Mouse (Mus musculus): Measurements from ENCODE around the gene Tap2. TPM values are rescaled to one million over a fixed set of nuclear protein-coding genes. Genes with fewer than 3 reads are reported as not detected.

Gene Tap2
- polyA plus RNA-seq, 1 experiment from 2014 or later: 1.6 TPM

- DNase-seq: peak; percentile 78
- Histone ChIP-seq H3K27me3 (ENCODE audit: control insufficient read depth, insufficient read depth, low read length) (no peaks in the 10 kb centered on the region; the same call in 1 of the 2 replicates), H3K36me3 (ENCODE audit: control insufficient read depth, insufficient read depth, low read length) (no peaks in the 10 kb centered on the region), H3K27ac (replicated peaks; ENCODE audit: low read depth, low read length) (no peak within 1 kb of the TSS), H3K9me3 (ENCODE audit: control insufficient read depth, low read length) (no peaks in the 10 kb centered on the region), H3K4me3 (replicated peaks; ENCODE audit: low read depth, low read length) (no peak within 1 kb of the TSS), H3K4me1 (ENCODE audit: control insufficient read depth, insufficient read depth, low read length) (no peaks in the 10 kb centered on the region), H3K9ac (replicated peaks; ENCODE audit: low read length) (no peak within 1 kb of the TSS), H3K4me2 (ENCODE audit: low read length) (no peak within 1 kb of the TSS)
- ATAC-seq (ENCODE audit: low FRiP score, low TSS enrichment): no peak
- 68% methylated on average over 11 of the region's 11 CpGs for WGBS
These were observed 54.5 kb downstream of the Tap2 start, which contains the start of gene H2-Ab1 for GRCm38 (mm10) chr17:34257594-34258375. Gene H2-Ab1 (plus strand): TSS chr17:34257689.

GRCm38 (mm10) chr17:34260551-34260950, 57.2 kb downstream of the Tap2 start:
- WGBS: 86% methylated on average over 5 of the region's 5 CpGs
- Histone ChIP-seq H3K4me3 (replicated peaks; ENCODE audit: low read depth, low read length) (no peak overlapping the region), H3K27ac (replicated peaks; ENCODE audit: low read depth, low read length) (no peak overlapping the region), H3K36me3 (ENCODE audit: control insufficient read depth, insufficient read depth, low read length) (no peaks in the 10 kb centered on the region), H3K9ac (replicated peaks; ENCODE audit: low read length) (no peak overlapping the region), H3K27me3 (ENCODE audit: control insufficient read depth, insufficient read depth, low read length) (peaks cover 22% of the 10 kb centered on the region), H3K9me3 (ENCODE audit: control insufficient read depth, low read length) (no peaks in the 10 kb centered on the region), H3K4me1 (ENCODE audit: control insufficient read depth, insufficient read depth, low read length) (peaks cover 8% of the 10 kb centered on the region; the same call in 1 of the 2 replicates), H3K4me2 (ENCODE audit: low read length) (no peak overlapping the region)
- ATAC-seq (ENCODE audit: low FRiP score, low TSS enrichment) (no peak), DNase-seq (no peak)

GRCm38 (mm10) chr17:34261502-34261901, 58.2 kb downstream of the Tap2 start:
- ATAC-seq (ENCODE audit: low FRiP score, low TSS enrichment) (peak; percentile 57; the same call in 1 of the 2 replicates), DNase-seq (peak; percentile 93)
- Histone ChIP-seq H3K4me3 (replicated peaks; ENCODE audit: low read depth, low read length) (no peak overlapping the region), H3K9ac (replicated peaks; ENCODE audit: low read length) (no peak overlapping the region), H3K4me1 (ENCODE audit: control insufficient read depth, insufficient read depth, low read length) (peaks cover 8% of the 10 kb centered on the region; the same call in 1 of the 2 replicates), H3K4me2 (ENCODE audit: low read length) (no peak overlapping the region), H3K27ac (replicated peaks; ENCODE audit: low read depth, low read length) (no peak overlapping the region), H3K27me3 (ENCODE audit: control insufficient read depth, insufficient read depth, low read length) (peaks cover 22% of the 10 kb centered on the region), H3K9me3 (ENCODE audit: control insufficient read depth, low read length) (no peaks in the 10 kb centered on the region), H3K36me3 (ENCODE audit: control insufficient read depth, insufficient read depth, low read length) (no peaks in the 10 kb centered on the region)
- WGBS: 24% methylated on average over 4 of the region's 4 CpGs

GRCm38 (mm10) chr17:34263068-34263467, 59.7 kb downstream of the Tap2 start:
- Histone ChIP-seq H3K27ac (replicated peaks; ENCODE audit: low read depth, low read length) (no peak overlapping the region), H3K4me2 (ENCODE audit: low read length) (peak overlapping the region; percentile 96), H3K9ac (replicated peaks; ENCODE audit: low read length) (0 out of 2 replicates have a peak overlapping the region, but pooled peaks have one; percentile 26), H3K9me3 (ENCODE audit: control insufficient read depth, low read length) (no peaks in the 10 kb centered on the region), H3K36me3 (ENCODE audit: control insufficient read depth, insufficient read depth, low read length) (no peaks in the 10 kb centered on the region), H3K4me1 (ENCODE audit: control insufficient read depth, insufficient read depth, low read length) (peaks cover 8% of the 10 kb centered on the region; the same call in 1 of the 2 replicates), H3K27me3 (ENCODE audit: control insufficient read depth, insufficient read depth, low read length) (peaks cover 22% of the 10 kb centered on the region), H3K4me3 (replicated peaks; ENCODE audit: low read depth, low read length) (peak overlapping the region; percentile 50)
- under 1% methylated on average over 8 of the region's 8 CpGs for WGBS
- ATAC-seq (ENCODE audit: low FRiP score, low TSS enrichment) (peak; percentile 78), DNase-seq (peak; percentile 92)

GRCm38 (mm10) chr17:34263811-34264371, 60.6 kb downstream of the Tap2 start:
- Histone ChIP-seq H3K27ac (replicated peaks; ENCODE audit: low read depth, low read length) (no peak overlapping the region), H3K4me1 (ENCODE audit: control insufficient read depth, insufficient read depth, low read length) (peaks cover 8% of the 10 kb centered on the region; the same call in 1 of the 2 replicates), H3K36me3 (ENCODE audit: control insufficient read depth, insufficient read depth, low read length) (no peaks in the 10 kb centered on the region), H3K4me2 (ENCODE audit: low read length) (peak overlapping the region; percentile 96), H3K27me3 (ENCODE audit: control insufficient read depth, insufficient read depth, low read length) (peaks cover 22% of the 10 kb centered on the region), H3K9ac (replicated peaks; ENCODE audit: low read length) (0 out of 2 replicates have a peak overlapping the region, but pooled peaks have one; percentile 26), H3K9me3 (ENCODE audit: control insufficient read depth, low read length) (no peaks in the 10 kb centered on the region), H3K4me3 (replicated peaks; ENCODE audit: low read depth, low read length) (peak overlapping the region; percentile 50)
- DNase-seq (peak; percentile 51), ATAC-seq (ENCODE audit: low FRiP score, low TSS enrichment) (no peak)
- WGBS: 4% methylated on average over 14 of the region's 14 CpGs

GRCm38 (mm10) chr17:34264452-34265351, 61.4 kb downstream of the Tap2 start:
- Histone ChIP-seq H3K36me3 (ENCODE audit: control insufficient read depth, insufficient read depth, low read length) (no peaks in the 10 kb centered on the region), H3K4me2 (ENCODE audit: low read length) (peak overlapping the region; percentile 96), H3K4me1 (ENCODE audit: control insufficient read depth, insufficient read depth, low read length) (peaks cover 8% of the 10 kb centered on the region; the same call in 1 of the 2 replicates), H3K9ac (replicated peaks; ENCODE audit: low read length) (peak overlapping the region; percentile 54), H3K27me3 (ENCODE audit: control insufficient read depth, insufficient read depth, low read length) (peaks cover 22% of the 10 kb centered on the region), H3K4me3 (replicated peaks; ENCODE audit: low read depth, low read length) (peak overlapping the region; percentile 50), H3K9me3 (ENCODE audit: control insufficient read depth, low read length) (no peaks in the 10 kb centered on the region), H3K27ac (replicated peaks; ENCODE audit: low read depth, low read length) (no peak overlapping the region)
- DNase-seq (peak; percentile 59), ATAC-seq (ENCODE audit: low FRiP score, low TSS enrichment) (peak; percentile 28; the same call in 1 of the 2 replicates)
- WGBS: under 1% methylated on average over 92 of the region's 93 CpGs

Other genes starting within 250 kb of the Tap2 start
- 50.6 and 63.2 TPM in 2 replicates for gene Vps52, start 247.7 kb upstream of the Tap2 start, polyA plus RNA-seq (2014; fragmentation: Nextera tagmentation; extraction: Ambion mirVana)
- gene Rps18, start 247.5 kb upstream of the Tap2 start, polyA plus RNA-seq (2014; fragmentation: Nextera tagmentation; extraction: Ambion mirVana): 872 and 980 TPM in 2 replicates
- 10.5 and 15.5 TPM in 2 replicates for gene H2-K1, start 203.2 kb upstream of the Tap2 start, polyA plus RNA-seq (2014; fragmentation: Nextera tagmentation; extraction: Ambion mirVana)
- 9.1 and 18.5 TPM in 2 replicates for gene Ring1, start 178.8 kb upstream of the Tap2 start, polyA plus RNA-seq (2014; fragmentation: Nextera tagmentation; extraction: Ambion mirVana)
- 56.1 and 75.0 TPM in 2 replicates for gene H2-Ke6, start 175.5 kb upstream of the Tap2 start, polyA plus RNA-seq (2014; fragmentation: Nextera tagmentation; extraction: Ambion mirVana)
- gene Slc39a7, start 171.8 kb upstream of the Tap2 start, polyA plus RNA-seq (2014; fragmentation: Nextera tagmentation; extraction: Ambion mirVana): 95.7 and 97.0 TPM in 2 replicates
- gene Rxrb, start 171.7 kb upstream of the Tap2 start, polyA plus RNA-seq (2014; fragmentation: Nextera tagmentation; extraction: Ambion mirVana): 33.3 and 33.4 TPM in 2 replicates
- gene Col11a2, start 164.1 kb upstream of the Tap2 start, polyA plus RNA-seq (2014; fragmentation: Nextera tagmentation; extraction: Ambion mirVana): 2.4 and 2.9 TPM in 2 replicates
- gene H2-Oa, start 111.2 kb upstream of the Tap2 start, polyA plus RNA-seq (2014; fragmentation: Nextera tagmentation; extraction: Ambion mirVana): not detected in 2 replicates
- gene H2-DMa, start 84.0 kb upstream of the Tap2 start, polyA plus RNA-seq (2014; fragmentation: Nextera tagmentation; extraction: Ambion mirVana): 16.7 and 20.4 TPM in 2 replicates
- 160 and 171 TPM in 2 replicates for gene Brd2, start 80.9 kb upstream of the Tap2 start, polyA plus RNA-seq (2014; fragmentation: Nextera tagmentation; extraction: Ambion mirVana)
- 0.15 and 0.18 TPM in 2 replicates for gene H2-DMb2, start 60.2 kb upstream of the Tap2 start, polyA plus RNA-seq (2014; fragmentation: Nextera tagmentation; extraction: Ambion mirVana)
- 0.38 and 0.91 TPM in 2 replicates for gene H2-DMb1, start 50.5 kb upstream of the Tap2 start, polyA plus RNA-seq (2014; fragmentation: Nextera tagmentation; extraction: Ambion mirVana)
- gene Tap1, start 16.0 kb upstream of the Tap2 start, polyA plus RNA-seq (2014; fragmentation: Nextera tagmentation; extraction: Ambion mirVana): 1.1 and 2.9 TPM in 2 replicates
- 1.0 and 2.2 TPM in 2 replicates for gene Psmb9, start 15.8 kb upstream of the Tap2 start, polyA plus RNA-seq (2014; fragmentation: Nextera tagmentation; extraction: Ambion mirVana)
- 1.1 and 5.1 TPM in 2 replicates for gene Psmb8, start 5.8 kb upstream of the Tap2 start, polyA plus RNA-seq (2014; fragmentation: Nextera tagmentation; extraction: Ambion mirVana)
- not detected in 2 replicates for gene H2-Ob, start 35.4 kb downstream of the Tap2 start, polyA plus RNA-seq (2014; fragmentation: Nextera tagmentation; extraction: Ambion mirVana)
- 1.1 and 2.0 TPM in 2 replicates for gene H2-Ab1, start 54.2 kb downstream of the Tap2 start, polyA plus RNA-seq (2014; fragmentation: Nextera tagmentation; extraction: Ambion mirVana)
- gene H2-Aa, start 84.3 kb downstream of the Tap2 start, polyA plus RNA-seq (2014; fragmentation: Nextera tagmentation; extraction: Ambion mirVana): 0.83 TPM in 1 of 2 replicates, not detected in the other
- gene H2-Eb1, start 102.3 kb downstream of the Tap2 start, polyA plus RNA-seq (2014; fragmentation: Nextera tagmentation; extraction: Ambion mirVana): 2.4 and 2.7 TPM in 2 replicates
- 0.16 TPM in 1 of 2 replicates, not detected in the other for gene H2-Eb2, start 122.1 kb downstream of the Tap2 start, polyA plus RNA-seq (2014; fragmentation: Nextera tagmentation; extraction: Ambion mirVana)
- gene Btnl2, start 151.3 kb downstream of the Tap2 start, polyA plus RNA-seq (2014; fragmentation: Nextera tagmentation; extraction: Ambion mirVana): not detected in 2 replicates
- not detected in 2 replicates for gene Btnl1, start 173.6 kb downstream of the Tap2 start, polyA plus RNA-seq (2014; fragmentation: Nextera tagmentation; extraction: Ambion mirVana)
- 5.8 and 6.2 TPM in 2 replicates for gene BC051142, start 195.3 kb downstream of the Tap2 start, polyA plus RNA-seq (2014; fragmentation: Nextera tagmentation; extraction: Ambion mirVana)